Mouse (Mus musculus) cerebral cortex, adult 2 months (tissue): ENCODE results near the gene Prr15l.

Source experiments
- WGBS: fragments of 180-500 bp; shearing (Covaris S2); methylation state at CpG from one replicate; pipeline ENCODE4 v1.1.7; 2018; 5-methylcytosine and 5-hydroxymethylcytosine counted together

Gene Prr15l

DNA sequence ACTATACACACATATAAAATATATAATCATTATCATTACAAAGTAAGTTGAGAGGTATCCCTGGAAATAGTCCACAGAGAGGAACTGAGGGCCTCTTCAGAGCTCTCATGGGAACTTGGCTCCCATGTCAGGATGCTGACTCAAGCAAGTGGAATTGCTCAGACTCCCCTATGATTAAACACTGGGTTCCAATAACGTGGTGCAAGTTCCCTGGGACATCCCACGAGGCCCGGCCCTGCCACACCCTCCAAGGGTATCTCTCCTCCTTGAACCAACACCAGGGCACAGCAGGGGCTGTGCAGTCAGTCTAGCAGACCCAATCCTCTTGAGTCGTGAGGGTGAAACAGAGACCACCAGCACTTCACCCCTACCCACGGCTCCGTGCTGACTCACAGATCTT, 8.9 kb upstream of the Prr15l start:
- 64% methylated on average over 6 of the region's 6 CpGs for WGBS

DNA sequence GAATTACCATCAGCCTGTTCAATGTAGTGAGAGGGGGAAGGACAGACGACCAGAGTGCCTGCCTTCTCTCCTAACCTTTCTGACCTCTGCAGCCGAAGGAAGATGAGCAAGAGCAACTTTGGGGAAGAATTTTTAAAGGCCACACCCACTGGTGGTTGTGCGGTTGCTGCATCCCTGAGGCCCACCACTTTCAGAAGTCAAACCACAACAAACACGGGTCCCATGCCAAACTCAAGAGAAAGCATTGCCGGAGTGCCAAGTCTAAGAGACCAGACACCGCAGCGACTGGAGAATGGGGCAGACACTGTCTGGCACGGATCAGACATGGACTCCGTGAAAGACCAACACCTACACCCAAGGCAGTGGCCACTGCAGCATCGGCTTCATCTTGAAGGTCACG, 3.0 kb upstream of the Prr15l start:
- 89% methylated on average over 11 of the region's 11 CpGs for WGBS

DNA sequence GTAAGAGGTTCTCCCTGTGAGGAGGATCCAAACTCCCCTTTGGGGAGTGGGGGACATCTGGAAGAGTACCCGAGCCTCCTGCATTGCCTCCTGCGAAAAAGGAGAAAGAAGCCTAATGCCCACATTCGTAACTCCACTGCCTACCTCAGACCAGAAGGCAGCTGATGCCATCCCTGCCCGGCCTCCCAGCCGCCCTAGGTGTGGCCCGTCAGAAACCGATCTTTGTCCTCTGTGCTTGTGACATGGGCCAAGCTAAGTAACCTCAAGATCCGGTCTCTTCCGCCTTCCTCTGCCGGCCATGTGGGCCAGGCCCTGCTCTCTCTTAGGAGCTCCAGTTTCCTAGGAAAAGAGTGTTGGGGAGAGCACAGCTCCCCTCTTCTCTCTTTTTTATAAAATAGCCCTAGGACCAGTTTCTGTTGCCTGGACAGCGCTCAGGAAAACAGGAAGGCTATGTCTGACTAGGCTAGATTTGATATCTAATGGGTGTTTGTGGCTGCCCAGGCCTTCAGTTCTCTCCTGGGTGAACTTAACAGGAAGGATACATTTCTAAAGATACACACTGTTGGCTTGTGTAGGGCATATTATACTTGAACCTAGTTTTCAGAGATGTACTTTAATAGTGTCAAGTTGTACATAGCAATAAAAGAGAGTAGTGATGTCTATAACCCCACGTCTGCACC, 2.3 kb upstream of the Prr15l start:
- WGBS: 94% methylated on average over 12 of the region's 12 CpGs

DNA sequence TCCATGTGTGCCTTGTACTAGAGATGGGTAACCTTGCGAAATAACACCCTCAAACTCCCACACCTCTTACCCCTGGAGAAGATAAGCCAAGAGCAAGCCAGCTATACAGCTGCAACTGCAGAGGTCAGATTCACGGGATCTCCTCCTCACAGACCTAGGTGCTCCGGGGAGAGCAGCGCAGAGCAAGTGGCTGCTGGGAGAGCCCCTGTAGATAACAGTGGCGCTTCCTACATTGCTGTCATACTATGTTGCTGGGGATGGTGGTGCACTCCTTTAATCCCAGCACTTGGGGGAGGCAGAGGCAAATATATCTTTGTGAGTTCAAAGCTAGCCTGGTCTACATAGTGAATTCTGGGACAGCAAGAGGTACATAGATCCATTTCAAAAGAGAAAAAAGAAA, 1.3 kb upstream of the Prr15l start:
- WGBS: 92% methylated on average over 5 of the region's 5 CpGs

DNA sequence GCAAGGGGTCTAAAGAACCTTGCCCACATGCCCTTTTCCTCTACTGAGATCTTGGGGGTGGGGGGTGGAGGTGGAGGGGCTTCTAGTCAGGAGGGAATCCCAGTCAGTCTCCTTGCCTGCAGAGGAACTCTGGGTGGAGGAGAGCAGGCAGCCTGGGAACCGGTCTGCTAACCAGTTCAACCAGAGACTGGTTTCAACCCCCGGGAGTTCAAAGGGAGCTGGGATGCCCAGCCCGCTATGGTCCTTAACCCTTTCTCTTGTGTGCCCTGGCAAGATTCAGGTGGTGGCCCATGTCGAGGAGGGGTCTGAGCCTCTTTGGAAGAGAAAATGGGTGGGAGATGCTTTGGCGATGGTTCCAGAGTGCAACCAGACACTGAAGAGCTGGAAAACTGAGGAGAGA, 787 bp downstream of the Prr15l start:
- WGBS: 10% methylated on average over 5 of the region's 5 CpGs

DNA sequence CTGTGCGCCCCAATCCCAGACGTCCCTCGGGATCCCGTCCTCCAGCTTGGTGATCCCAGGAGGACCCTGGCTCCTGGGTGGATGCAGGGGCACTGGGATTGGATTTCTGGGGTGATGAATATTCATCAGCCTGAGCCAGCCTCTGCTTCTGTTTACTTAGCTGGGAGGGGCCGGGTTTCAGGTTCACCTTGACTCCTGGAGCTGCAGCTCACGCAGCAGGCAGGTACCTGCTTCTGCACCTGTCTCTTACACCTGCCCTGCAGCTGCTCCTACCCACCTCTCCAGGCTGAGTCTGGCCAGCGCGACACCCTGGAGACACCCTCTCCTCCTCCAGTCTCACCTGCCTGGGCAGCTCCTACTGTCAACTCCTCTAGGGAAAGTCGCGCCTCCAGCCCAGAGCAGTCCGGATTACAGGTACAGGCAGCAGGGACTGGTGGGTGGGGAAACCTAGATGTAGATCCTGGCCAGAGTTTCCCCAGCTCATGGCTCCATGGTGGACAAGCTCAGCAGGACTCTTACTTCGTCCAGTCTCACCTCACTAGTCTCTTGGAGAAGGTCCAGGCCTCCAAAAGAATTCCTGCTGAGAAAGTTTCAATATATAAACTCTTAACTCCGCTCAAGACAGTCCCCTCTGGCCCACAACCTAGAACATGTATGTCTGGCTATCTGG, 1.3 kb downstream of the Prr15l start:
- WGBS: 26% methylated on average over 13 of the region's 13 CpGs

DNA sequence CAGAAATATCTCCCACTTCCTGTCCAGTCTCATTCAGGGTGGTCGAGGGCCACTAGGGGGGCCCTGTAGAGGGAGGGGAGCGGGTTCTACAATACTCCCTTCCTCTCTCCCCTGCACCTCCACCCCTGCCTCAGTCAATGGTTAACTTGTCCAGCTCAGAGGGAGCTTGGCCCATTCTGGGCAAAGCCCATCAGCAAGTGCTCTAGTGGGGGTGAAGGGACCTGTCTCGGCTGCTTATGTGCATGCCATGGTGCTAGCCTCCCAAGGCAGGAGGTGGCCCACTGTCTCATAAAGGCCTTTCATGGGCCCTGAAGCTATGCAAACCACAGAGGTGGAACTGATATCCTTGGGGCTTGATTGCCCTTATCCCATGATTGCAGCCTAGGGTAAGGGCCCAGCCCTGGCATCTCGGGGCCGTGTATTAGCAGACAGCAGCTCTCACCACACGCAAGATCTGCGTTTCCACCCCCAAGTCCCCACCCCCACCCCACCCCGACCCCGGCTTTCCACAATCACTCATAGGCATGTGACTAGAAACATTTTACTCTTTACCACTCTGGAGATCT, 1.9 kb downstream of the Prr15l start:
- WGBS: 77% methylated on average over 9 of the region's 9 CpGs

DNA sequence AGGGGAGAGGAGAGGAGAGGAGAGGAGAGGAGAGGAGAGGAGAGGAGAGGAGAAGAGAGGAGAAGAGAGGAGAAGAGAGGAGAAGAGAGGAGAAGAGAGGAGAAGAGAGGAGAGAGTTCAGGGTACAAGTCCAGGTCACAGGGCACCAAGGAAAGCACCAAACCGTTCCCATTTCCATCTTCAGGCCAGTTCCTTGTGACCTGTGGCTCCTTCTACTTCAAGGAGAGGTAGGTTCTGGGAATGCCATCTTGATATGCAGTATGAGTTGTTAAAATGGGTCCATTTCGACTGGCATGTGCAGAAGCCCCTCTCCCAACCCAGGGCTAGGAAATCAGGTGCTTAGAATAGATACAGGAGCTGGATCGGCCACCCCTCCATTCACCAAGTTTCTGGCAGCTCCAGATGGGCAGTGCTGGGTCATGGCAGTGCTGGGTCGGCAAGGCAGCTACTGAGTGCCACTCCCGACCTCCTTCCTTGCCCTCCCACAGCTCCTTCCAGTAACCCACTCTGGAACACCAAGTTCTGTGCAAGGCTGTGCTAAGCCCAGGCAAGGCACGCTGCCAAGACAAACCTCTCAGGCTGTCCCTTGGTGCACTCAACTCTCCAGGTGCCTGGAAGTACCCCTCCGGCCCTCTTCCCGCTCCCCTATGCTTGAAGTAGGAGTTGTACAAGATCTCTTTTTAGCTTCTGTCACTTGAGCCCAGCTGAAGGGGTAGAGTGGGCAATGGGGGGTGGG, 3.6 kb downstream of the Prr15l start:
- 69% methylated on average over 8 of the region's 8 CpGs for WGBS

DNA sequence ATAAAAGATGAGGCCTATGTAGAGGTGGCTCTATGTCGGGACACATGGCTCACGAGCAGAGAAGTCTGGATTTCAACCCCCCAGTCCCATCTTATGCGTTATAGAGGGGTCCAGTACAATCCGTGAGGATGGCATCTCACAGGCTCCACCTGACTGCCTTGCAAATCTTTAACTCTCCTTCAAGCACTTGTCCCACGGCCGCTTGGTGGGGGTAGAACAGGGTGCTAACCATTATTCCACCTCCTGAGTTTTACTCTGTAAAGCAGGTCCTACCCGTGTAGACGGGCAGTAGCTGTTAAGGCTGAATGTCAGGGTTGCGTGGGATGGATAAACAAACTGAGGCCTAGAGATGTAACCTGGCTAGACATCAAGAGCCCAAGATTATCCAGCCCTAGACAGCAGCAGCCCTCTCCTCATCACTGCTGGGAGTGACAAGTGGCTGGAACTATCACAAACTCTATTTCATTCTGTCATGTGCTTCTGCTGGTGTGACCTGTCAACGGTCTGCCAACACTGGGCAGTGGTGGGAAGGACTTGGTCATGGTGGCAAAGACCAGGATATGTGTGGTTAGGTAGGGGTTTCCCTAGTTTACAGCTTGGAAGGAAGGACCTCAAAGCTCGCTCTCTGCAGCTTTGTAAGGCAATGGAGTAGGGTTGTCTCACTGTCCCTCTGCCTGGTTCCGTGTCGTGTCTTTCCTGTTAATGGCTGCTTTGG, 5.8 kb downstream of the Prr15l start:
- 89% methylated on average over 13 of the region's 13 CpGs for WGBS

DNA sequence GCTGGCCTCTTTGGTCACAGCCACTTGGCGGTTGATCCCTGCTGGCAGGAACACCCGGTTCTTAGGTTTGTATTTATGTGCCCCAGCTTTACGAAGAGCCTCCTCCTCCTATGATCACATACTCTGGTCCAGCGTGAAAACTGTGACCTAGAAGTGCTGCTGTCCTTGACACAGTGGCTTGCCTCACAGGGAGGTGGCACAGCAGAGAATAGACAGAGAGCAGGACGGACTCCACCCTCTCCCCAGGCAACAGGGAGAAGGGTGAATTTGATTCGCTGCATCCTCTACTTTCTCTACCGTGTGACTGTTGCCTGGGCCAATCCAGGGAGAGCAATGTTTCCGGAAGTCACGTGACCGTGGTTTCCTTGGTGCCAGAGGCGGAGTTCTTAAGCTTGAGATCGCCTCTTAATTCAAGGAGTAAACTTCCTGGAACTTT, 7.0 kb downstream of the Prr15l start:
- WGBS: 33% methylated on average over 12 of the region's 12 CpGs

DNA sequence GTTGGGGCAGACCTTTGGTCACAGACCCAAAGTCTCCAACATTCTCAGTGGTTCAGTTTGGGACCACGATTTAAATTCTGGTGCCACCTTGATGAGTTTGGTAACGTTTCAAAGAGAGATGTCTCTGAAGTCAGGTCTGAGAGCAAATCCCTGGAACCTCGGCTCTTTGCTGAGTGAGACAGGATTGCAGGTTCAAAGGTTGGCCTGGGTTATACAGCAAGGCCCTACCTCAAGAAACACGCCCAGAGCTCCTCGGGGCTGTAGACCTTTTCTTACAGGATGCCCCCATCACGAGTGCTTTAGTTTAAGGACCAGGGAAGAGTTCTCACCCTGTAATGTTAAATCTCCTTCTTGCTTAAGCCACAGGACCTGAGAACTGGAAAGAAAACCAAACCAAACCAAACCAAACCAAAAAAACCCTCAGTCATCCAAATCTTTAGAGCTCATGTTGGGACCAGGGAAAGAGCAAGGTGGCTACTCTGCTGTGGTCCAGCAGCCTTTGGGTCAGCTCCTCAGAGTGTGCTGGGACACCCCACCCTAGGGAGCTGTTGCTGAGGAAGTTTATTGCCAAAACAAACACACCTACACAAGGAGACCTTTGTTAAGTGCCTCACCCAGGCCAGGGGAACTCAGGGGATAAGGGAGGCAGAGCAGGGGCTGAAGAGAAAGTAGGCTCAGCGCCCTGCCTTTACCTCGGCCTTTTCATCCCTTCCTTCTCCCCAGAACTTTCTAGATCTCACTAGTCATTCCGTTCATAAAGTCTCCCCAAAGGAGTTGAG, 8.2 kb downstream of the Prr15l start:
- 90% methylated on average over 9 of the region's 9 CpGs for WGBS

DNA sequence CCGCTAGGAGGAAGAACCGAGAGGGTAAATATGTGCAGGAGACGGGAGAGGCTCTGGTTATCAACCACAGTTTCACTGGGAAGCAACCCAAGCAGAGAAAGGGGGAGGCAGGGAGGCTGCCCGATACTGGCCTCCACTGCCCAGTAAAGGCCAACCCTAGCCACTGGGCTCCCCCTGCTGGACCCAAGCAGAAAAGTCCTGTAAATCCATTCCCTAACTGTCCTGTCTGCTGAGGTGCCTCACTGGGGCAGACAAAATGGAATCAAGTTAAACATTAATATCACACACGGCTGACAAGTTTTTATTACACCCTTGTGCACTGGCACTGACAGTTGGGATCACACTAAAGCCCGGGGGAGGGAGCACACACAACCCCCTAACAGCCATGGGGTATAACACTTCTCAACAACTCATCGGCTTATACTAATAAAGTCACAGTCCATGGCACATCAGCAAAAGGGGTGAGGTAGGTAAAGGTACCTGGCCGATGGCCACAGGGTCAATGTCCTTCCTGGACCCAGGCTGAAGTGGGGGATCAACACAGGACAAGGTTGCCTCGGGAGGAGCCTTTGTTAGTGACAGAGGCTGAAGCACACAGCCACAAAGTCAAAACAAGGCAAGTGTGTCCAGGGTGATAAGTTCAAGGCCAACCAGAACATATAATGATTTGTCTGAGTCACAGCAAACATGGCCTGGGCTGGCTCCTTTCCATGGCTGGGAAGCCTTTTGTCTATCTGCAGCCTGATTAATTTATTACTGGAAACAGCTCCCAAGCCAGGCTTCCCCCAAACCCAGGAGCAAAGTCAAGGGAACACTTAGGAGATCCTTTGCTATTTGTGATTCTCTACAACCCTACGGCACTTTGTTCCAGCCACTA, 9.9 kb downstream of the Prr15l start:
- WGBS: 61% methylated on average over 10 of the region's 10 CpGs

DNA sequence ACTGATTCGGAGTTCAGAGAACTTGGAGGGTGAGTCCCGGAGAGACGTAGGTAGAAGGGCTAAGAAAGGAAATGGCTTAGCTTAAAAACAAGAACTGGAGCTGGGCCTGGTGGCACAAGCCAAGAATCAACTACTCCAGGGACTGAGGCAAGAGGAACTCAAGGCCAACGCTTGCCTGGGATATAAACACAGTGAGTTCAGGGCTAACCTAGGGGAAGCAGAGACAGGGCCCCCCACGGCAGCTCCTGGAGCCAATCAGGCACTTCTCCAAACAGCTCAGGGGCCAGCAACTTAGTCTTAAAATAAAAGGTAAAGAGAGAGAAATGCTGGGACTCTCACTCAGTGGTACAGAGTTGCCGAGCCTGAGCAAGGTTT, 10.5 kb downstream of the Prr15l start:
- WGBS: 76% methylated on average over 6 of the region's 6 CpGs

DNA sequence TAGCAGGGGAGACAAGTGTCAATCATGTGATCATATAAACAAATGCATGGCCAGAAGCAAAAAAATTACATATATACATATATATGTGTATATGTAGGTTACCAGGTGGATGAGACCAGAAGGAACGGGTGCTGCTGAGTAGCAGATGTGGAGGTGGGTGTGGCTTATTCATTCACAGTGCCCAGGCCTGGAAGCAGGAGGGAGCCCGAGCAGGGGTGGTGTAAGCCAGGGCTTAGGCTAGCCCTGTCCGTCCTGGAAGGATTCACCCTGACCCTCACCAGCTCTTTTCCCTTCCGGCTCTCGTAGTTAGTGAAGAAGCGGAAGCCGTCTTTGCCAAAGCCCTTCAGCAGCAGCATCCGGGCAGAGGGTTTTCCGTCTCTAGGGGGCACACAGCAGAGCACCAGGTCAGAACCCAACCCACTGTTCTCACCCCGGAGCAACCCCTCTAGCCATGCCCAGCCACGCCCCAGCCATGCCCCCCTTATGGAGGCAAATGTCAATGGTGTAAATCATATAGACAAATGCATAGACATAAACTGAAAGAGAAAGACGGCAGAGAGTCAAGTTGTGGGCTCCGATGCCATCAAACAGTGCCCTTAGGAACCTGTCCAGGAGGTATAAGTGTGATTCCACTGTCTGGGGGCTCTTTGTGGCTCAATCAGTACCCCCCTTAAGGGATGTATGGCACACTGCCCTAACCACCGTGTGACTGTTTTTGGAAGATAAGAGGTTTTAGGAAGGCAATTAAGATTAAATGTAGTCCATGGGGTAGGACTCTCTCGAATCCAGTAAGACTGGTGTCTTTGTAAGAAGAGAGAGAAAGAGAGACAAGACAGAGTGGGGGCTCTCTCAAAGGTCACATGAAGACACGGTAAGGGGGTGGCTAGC, 12.9 kb downstream of the Prr15l start:
- WGBS: 78% methylated on average over 16 of the region's 16 CpGs

DNA sequence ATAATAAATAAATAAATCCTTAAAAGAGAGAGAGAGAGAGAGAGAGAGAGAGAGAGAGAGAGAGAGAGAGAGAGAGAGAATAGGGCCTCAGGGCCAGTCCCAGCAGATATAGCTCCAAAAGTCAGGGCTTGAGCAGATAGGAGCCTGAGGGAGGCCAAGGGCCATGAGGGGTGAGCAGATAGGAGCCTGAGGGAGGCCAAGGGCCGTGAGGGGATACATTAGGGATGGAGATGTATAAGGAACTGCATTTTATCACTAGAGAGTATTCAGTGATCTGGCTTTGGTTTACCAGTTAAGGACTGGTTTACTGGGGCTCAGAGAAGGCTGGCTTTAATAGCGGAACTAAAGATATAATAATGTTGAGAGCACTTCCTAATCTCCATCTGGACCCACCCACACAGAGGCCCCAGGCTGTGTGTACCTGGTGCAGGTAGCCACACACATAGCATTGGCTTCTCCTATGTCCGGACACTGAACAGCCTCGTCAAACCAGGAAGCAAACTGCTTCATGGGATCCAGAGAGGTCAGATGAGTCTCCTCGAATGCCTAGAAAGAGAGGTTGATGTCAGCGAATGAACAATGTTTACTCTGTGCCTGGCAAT, 14.2 kb downstream of the Prr15l start:
- 78% methylated on average over 6 of the region's 6 CpGs for WGBS

DNA sequence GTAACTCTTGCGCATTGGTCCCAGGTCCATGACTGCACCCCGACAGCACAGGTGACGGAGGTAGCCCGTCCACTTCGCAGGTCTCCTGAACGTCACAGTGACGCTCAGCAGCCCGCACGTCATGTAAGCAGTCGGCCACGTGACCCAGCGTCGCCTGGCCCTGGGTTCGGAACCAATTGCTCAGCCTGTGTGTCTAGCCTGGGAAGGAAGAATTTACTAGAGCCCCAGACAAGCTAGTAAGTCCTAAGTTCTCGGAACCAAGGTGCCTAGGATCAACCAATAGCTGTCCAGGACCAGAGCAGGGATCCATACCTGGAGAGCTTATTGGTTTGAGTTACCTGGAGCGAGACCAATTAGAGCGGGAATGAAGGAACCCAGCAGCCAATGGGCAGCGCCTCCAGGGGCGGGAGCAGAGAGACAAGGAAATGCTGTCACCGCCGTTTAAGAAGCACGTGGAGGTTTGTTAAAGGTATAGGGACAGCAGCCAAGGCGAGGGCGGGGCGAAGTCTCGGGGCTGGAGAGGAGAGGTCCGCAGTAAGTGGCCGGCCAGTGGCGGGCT, 15.9 kb downstream of the Prr15l start, which contains the start of gene Pnpo:
Gene Pnpo, minus strand, starts transcription at position 241 of the 559 bp plus-strand sequence.
- under 1% methylated on average over 29 of the region's 29 CpGs for WGBS

DNA sequence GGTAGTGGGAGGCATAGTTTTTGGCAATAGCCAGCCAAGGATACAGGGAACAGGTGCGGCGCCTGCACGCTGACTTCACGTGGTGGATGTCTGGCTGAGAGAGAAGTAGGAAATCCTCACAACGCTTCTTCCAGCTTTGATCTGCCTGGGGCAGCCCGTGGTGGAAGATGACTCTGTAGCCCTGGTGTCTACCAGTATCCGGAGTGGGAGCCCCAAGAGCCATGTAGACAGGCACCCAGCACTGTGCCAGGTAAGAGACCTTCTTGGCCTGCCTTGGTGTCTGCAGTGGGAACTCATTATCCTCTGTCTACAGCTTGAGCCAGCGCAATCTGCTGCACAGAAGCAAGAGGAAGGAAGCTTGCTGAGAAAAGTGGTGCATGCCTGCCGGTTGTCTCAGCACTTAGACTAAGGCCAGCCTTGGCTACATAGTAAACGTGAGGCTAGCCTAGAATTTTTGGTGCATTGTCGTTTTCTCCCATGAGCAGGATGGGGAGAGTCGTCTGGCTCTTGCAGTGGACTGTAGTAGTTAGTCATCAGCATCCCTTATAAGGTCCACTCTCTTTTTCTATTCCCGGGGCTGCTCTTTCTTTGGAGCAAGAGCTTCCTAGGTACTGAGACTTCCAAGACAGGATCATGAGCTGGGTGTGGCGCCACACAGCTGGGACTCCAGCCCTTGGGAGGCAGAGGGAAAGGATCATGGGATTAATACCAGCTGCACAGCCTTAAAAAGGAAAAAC, 17.1 kb downstream of the Prr15l start:
- WGBS: 65% methylated on average over 14 of the region's 14 CpGs

DNA sequence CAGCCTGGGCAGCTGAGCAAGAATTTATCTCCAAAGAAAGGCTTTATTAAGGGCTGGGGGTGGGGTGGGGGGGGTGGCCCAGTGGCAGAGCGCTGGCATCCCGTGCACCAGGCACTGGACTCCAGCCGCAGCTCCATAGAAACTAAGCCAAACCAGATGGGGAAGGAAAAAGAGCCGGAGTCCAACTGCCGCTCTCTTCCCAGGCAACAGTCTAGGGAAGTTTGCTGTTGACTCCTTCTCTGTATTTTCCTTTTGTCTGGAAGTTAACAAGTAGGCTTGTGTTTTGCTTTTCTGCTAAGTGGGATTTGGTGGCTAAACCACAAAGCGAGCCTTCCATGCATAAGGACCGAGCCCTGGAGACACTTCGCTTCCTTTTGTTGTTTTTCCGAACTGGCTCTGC, 18.6 kb downstream of the Prr15l start:
- WGBS: 54% methylated on average over 9 of the region's 9 CpGs
